Mouse (Mus musculus) gastrocnemius, adult 8-10 months (tissue): ENCODE data around the gene Tfe3. TPM values are rescaled to one million over a fixed set of nuclear protein-coding genes. Genes with fewer than 3 reads are reported as not detected.
"Not testable (repeated sequence)": the region's sequence is repeated elsewhere in the genome, so short reads cannot be mapped to it uniquely, and the experiment has no call there.

ENCODE experiments used
- DNase-seq, 2 experiments: peaks; one replicate each; pipeline ENCODE4 v3.0.0; 2022; ENCODE audit warnings: low spot score in 2 of 2
- microRNA-seq: library from miRNA; unstranded; fragments of <30 nt; microRNA quantifications from one replicate; pipeline ENCODE4 v1.2.0, GENCODE M21; 2022
- total RNA-seq, 4 experiments: library from RNA; stranded (reverse); gene quantifications; 2 replicates each; pipeline ENCODE4 v1.2.4; 2022

Tfe3 gene
- total RNA-seq, 4 experiments from 2014 or later: 6.0 to 8.1 (median 7.6) TPM

DNA sequence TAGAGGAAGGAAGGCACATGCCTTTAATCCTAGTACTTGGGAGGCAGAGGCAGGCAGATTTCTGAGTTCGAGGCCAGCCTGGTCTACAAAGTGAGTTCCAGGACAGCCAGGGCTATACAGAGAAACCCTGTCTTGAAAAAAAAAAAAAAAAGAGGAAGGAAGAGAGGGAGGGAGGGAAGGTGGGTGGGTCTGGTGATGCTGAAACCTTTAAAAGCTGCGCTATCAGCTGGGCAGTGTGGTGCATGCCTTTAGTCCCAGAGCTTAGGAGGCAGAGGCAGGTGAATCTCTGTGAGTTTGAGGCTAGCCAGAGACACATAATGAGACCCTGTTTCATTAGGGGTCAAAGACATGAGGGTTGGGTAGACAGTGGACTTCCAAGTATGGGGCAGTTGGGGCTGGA lies 39.8 kb downstream of the Tfe3 start:
- DNase-seq: not testable (repeated sequence)

DNA sequence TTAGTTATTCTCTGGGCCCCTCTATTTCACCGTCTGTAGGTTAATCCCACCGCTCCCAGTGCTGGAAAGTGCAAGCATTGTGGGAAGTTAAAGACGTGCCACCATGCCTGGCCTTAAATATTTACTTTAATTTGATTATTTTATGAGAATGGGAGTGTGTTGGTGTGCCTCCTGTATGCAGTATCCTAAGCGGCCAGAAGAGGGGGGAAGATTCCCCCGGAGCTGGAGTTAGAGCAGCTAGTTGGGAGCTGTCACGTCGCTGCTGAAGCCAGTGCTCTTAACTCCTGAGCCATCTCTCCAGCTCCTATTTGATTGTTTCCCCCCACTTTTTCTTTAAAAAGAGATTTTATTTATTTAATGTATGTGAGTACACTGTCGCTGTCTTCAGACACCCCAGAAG lies 52.7 kb downstream of the Tfe3 start:
- not testable (repeated sequence) for DNase-seq

DNA sequence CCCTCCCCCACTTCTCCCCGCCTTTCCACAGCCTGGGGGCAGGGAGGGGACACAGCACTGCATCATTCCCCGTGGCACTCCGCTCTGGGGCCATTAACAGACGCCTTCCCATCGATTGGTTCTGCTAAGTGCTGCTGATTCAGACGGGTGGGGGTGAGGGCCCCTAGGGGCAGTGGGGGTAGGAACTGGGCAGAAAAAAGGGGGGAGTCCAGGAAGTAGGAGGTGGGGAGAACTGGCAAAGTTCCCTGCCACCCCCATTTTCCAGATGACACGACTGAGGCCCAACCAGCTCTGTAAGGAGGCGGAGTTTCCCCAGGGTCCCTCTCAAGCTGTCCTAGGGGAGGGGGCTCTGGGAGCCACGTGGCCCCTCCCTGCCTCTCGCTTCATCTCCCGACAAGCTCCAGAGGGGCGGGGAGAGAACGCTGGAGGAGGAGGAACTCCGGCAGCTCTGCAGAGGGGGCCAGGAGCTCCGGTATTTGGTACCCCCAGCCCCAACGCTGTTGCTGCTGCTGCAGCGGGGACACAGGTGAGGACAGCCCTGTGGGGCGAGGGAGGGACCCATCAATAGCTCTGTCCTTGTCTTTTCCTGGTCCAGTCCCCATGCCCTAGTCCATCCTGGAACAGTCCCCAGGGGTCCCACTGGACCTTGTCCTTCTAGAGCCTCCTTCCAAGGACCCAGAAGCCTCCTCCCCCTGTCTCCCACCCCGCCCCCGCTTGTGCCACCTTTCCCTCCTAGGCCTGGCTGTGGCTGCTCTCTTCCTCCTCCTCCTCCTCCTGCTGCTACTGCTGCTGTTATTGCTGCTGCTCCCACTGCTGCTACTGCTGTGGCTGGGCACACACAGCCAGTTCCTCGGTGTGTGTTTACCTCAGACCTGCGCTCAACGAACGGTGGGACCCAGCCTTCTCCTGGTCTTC lies 59.8 kb downstream of the Tfe3 start, which contains the start of gene Kcnd1:
Kcnd1 (plus strand) TSS at position 425 of the 915 bp plus-strand sequence.
- DNase-seq: peak in 1 of 2 experiments; percentile 5

Small RNA genes within 50 kb of the gene (microRNA-seq; reads per million reads assigned to microRNA genes)
- gene Mir1198: 44.1 reads per million, percentile 37 among the genes with 10 or more reads in this experiment

Other genes with a start within 250 kb of the Tfe3 start
- gene Foxp3, start 188.9 kb upstream of the Tfe3 start, total RNA-seq: under 1 TPM in 2 of 4 experiments, not detected in 2; 0.19 to 0.59 TPM
- gene Ppp1r3f, start 188.3 kb upstream of the Tfe3 start, total RNA-seq: 1 to 10 TPM; 2.4 to 4.7 (median 4.3) TPM
- 10 to 100 TPM; 10.1 to 13.8 (median 11.6) TPM for gene Ccdc22, start 157.0 kb upstream of the Tfe3 start, total RNA-seq
- gene Cacna1f, start 155.5 kb upstream of the Tfe3 start, total RNA-seq: not detected
- gene Syp, start 124.1 kb upstream of the Tfe3 start, total RNA-seq: 1 to 10 TPM in 3 of 4 experiments, under 1 TPM in 1; 0.73 to 4.3 (median 2.2) TPM
- gene Prickle3, start 105.3 kb upstream of the Tfe3 start, total RNA-seq: 10 to 100 TPM; 13.4 to 22.6 (median 17.0) TPM
- 10 to 100 TPM; 29.6 to 34.3 (median 33.3) TPM for gene Plp2, start 91.2 kb upstream of the Tfe3 start, total RNA-seq
- gene Magix, start 81.3 kb upstream of the Tfe3 start, total RNA-seq: 10 to 100 TPM; 21.4 to 25.1 (median 22.7) TPM
- 10 to 100 TPM; 12.4 to 13.2 (median 12.7) TPM for gene Gpkow, start 65.4 kb upstream of the Tfe3 start, total RNA-seq
- gene Wdr45, start 48.2 kb upstream of the Tfe3 start, total RNA-seq: 10 to 100 TPM; 34.5 to 41.8 (median 37.8) TPM
- under 1 TPM in 1 of 4 experiments, not detected in 3; 0.83 TPM for gene Gm45208, start 40.3 kb upstream of the Tfe3 start, total RNA-seq
- 1 to 10 TPM; 3.6 to 4.6 (median 3.7) TPM for gene Praf2, start 34.1 kb upstream of the Tfe3 start, total RNA-seq
- gene Ccdc120, start 11.7 kb upstream of the Tfe3 start, total RNA-seq: 1 to 10 TPM in 1 of 4 experiments, under 1 TPM in 2, not detected in 1; 0.34 to 1.1 (median 0.86) TPM
- 10 to 100 TPM; 15.5 to 19.4 (median 16.1) TPM for gene Gripap1, start 27.2 kb downstream of the Tfe3 start, total RNA-seq
- under 1 TPM; 0.05 to 0.16 (median 0.12) TPM for gene Kcnd1, start 59.7 kb downstream of the Tfe3 start, total RNA-seq
- gene Otud5, start 78.8 kb downstream of the Tfe3 start, total RNA-seq: 10 to 100 TPM; 13.8 to 17.8 (median 15.6) TPM
- 1 to 10 TPM; 1.1 to 3.3 (median 1.7) TPM for gene Pim2, start 115.7 kb downstream of the Tfe3 start, total RNA-seq
- gene Slc35a2, start 121.5 kb downstream of the Tfe3 start, total RNA-seq: 10 to 100 TPM in 2 of 4 experiments, 1 to 10 TPM in 2; 8.5 to 11.3 (median 10.2) TPM
- 10 to 100 TPM; 17.3 to 20.6 (median 19.3) TPM for gene Pqbp1, start 136.7 kb downstream of the Tfe3 start, total RNA-seq
- 10 to 100 TPM; 47.8 to 58.6 (median 53.9) TPM for gene Timm17b, start 136.8 kb downstream of the Tfe3 start, total RNA-seq
- not detected for gene Gm10491, start 145.3 kb downstream of the Tfe3 start, total RNA-seq
- gene Gm10490, start 147.0 kb downstream of the Tfe3 start, total RNA-seq: 1 to 10 TPM in 1 of 4 experiments, under 1 TPM in 1, not detected in 2; 0.87 to 1.5 TPM
- gene Pcsk1n, start 157.3 kb downstream of the Tfe3 start, total RNA-seq: not detected
- not detected for gene Eras, start 166.0 kb downstream of the Tfe3 start, total RNA-seq
- gene Hdac6, start 185.3 kb downstream of the Tfe3 start, total RNA-seq: 1 to 10 TPM; 3.8 to 6.2 (median 4.2) TPM
- gene Gata1, start 215.5 kb downstream of the Tfe3 start, total RNA-seq: under 1 TPM in 1 of 4 experiments, not detected in 3; 0.13 TPM